Mouse (Mus musculus): Measurements from ENCODE around the gene Foxn3. TPM values are rescaled to one million over a fixed set of nuclear protein-coding genes. Genes with fewer than 3 reads are reported as not detected.

Foxn3 gene
- polyA plus RNA-seq, 1 experiment from 2014 or later, result 81.4 TPM

- Histone ChIP-seq H3K9me3 (ENCODE audit: control insufficient read depth, low read length) (no peaks in the 10 kb centered on the region; the same call in 1 of the 2 replicates), H3K27me3 (ENCODE audit: control insufficient read depth, insufficient read depth, low read length) (no peaks in the 10 kb centered on the region), H3K4me3 (replicated peaks; ENCODE audit: low read depth, low read length) (no peak overlapping the region), H3K4me1 (ENCODE audit: control insufficient read depth, insufficient read depth, low read length) (peaks cover 2% of the 10 kb centered on the region; the same call in 1 of the 2 replicates), H3K27ac (replicated peaks; ENCODE audit: low read depth, low read length) (no peak overlapping the region), H3K4me2 (ENCODE audit: low read length) (no peak overlapping the region), H3K9ac (replicated peaks; ENCODE audit: low read length) (no peak overlapping the region), H3K36me3 (ENCODE audit: control insufficient read depth, insufficient read depth, low read length) (no peaks in the 10 kb centered on the region)
- 92% methylated on average over 6 of the region's 6 CpGs for WGBS
- ATAC-seq (ENCODE audit: low FRiP score, low TSS enrichment), result no peak
- DNase-seq, result no peak
Observed at GRCm38 (mm10) chr12:99169925-99170324, 393.5 kb downstream of the Foxn3 start.

- DNase-seq (no peak), ATAC-seq (ENCODE audit: low FRiP score, low TSS enrichment) (no peak)
- WGBS, result 96% methylated on average over 6 of the region's 6 CpGs
- no peak overlapping the region for H3K4me2 ChIP-seq (ENCODE audit: low read length)
- H3K36me3 ChIP-seq (ENCODE audit: control insufficient read depth, insufficient read depth, low read length), result no peaks in the 10 kb centered on the region
- no peaks in the 10 kb centered on the region for H3K9me3 ChIP-seq (ENCODE audit: control insufficient read depth, low read length)
- H3K4me3 ChIP-seq (replicated peaks; ENCODE audit: low read depth, low read length), result no peak overlapping the region
- H3K9ac ChIP-seq (replicated peaks; ENCODE audit: low read length), result no peak overlapping the region
- no peaks in the 10 kb centered on the region; the same call in 1 of the 2 replicates for H3K4me1 ChIP-seq (ENCODE audit: control insufficient read depth, insufficient read depth, low read length)
- H3K27me3 ChIP-seq (ENCODE audit: control insufficient read depth, insufficient read depth, low read length), result no peaks in the 10 kb centered on the region
- H3K27ac ChIP-seq (replicated peaks; ENCODE audit: low read depth, low read length), result no peak overlapping the region
Observed at GRCm38 (mm10) chr12:99166091-99166490, 397.3 kb downstream of the Foxn3 start.

GRCm38 (mm10) chr12:99163342-99163682 lies 400.1 kb downstream of the Foxn3 start:
- no peak overlapping the region for H3K4me2 ChIP-seq (ENCODE audit: low read length)
- H3K27me3 ChIP-seq (ENCODE audit: control insufficient read depth, insufficient read depth, low read length), result no peaks in the 10 kb centered on the region
- WGBS, result 18% methylated on average over 9 of the region's 9 CpGs
- no peak overlapping the region for H3K4me3 ChIP-seq (replicated peaks; ENCODE audit: low read depth, low read length)
- DNase-seq (peak; percentile 71), ATAC-seq (ENCODE audit: low FRiP score, low TSS enrichment) (peak; percentile 31; the same call in 1 of the 2 replicates)
- H3K36me3 ChIP-seq (ENCODE audit: control insufficient read depth, insufficient read depth, low read length), result no peaks in the 10 kb centered on the region
- no peaks in the 10 kb centered on the region; the same call in 1 of the 2 replicates for H3K9me3 ChIP-seq (ENCODE audit: control insufficient read depth, low read length)
- H3K27ac ChIP-seq (replicated peaks; ENCODE audit: low read depth, low read length), result peak overlapping the region; percentile 54; the same call in 1 of the 2 replicates
- no peaks in the 10 kb centered on the region; the same call in 1 of the 2 replicates for H3K4me1 ChIP-seq (ENCODE audit: control insufficient read depth, insufficient read depth, low read length)
- H3K9ac ChIP-seq (replicated peaks; ENCODE audit: low read length), result no peak overlapping the region

GRCm38 (mm10) chr12:99162639-99163341 lies 400.6 kb downstream of the Foxn3 start:
- no peaks in the 10 kb centered on the region; the same call in 1 of the 2 replicates for H3K4me1 ChIP-seq (ENCODE audit: control insufficient read depth, insufficient read depth, low read length)
- ATAC-seq (ENCODE audit: low FRiP score, low TSS enrichment) (peak; percentile 44; the same call in 1 of the 2 replicates), DNase-seq (peak; percentile 27)
- H3K9ac ChIP-seq (replicated peaks; ENCODE audit: low read length), result no peak overlapping the region
- peak overlapping the region; percentile 54; the same call in 1 of the 2 replicates for H3K27ac ChIP-seq (replicated peaks; ENCODE audit: low read depth, low read length)
- H3K27me3 ChIP-seq (ENCODE audit: control insufficient read depth, insufficient read depth, low read length), result no peaks in the 10 kb centered on the region
- no peak overlapping the region for H3K4me3 ChIP-seq (replicated peaks; ENCODE audit: low read depth, low read length)
- no peaks in the 10 kb centered on the region for H3K36me3 ChIP-seq (ENCODE audit: control insufficient read depth, insufficient read depth, low read length)
- H3K4me2 ChIP-seq (ENCODE audit: low read length), result no peak overlapping the region
- WGBS, result 59% methylated on average over 12 of the region's 12 CpGs
- no peaks in the 10 kb centered on the region; the same call in 1 of the 2 replicates for H3K9me3 ChIP-seq (ENCODE audit: control insufficient read depth, low read length)

GRCm38 (mm10) chr12:99162188-99162587 lies 401.2 kb downstream of the Foxn3 start:
- Histone ChIP-seq H3K4me1 (ENCODE audit: control insufficient read depth, insufficient read depth, low read length) (no peaks in the 10 kb centered on the region; the same call in 1 of the 2 replicates), H3K27ac (replicated peaks; ENCODE audit: low read depth, low read length) (no peak overlapping the region), H3K9me3 (ENCODE audit: control insufficient read depth, low read length) (no peaks in the 10 kb centered on the region; the same call in 1 of the 2 replicates), H3K9ac (replicated peaks; ENCODE audit: low read length) (no peak overlapping the region), H3K36me3 (ENCODE audit: control insufficient read depth, insufficient read depth, low read length) (no peaks in the 10 kb centered on the region), H3K4me3 (replicated peaks; ENCODE audit: low read depth, low read length) (no peak overlapping the region), H3K4me2 (ENCODE audit: low read length) (no peak overlapping the region), H3K27me3 (ENCODE audit: control insufficient read depth, insufficient read depth, low read length) (no peaks in the 10 kb centered on the region)
- ATAC-seq (ENCODE audit: low FRiP score, low TSS enrichment), result peak; percentile 62; the same call in 1 of the 2 replicates
- peak; percentile 68 for DNase-seq
- WGBS, result 70% methylated on average over 10 of the region's 10 CpGs

GRCm38 (mm10) chr12:99160061-99160460 lies 403.3 kb downstream of the Foxn3 start:
- Histone ChIP-seq H3K4me1 (ENCODE audit: control insufficient read depth, insufficient read depth, low read length) (no peaks in the 10 kb centered on the region; the same call in 1 of the 2 replicates), H3K4me3 (replicated peaks; ENCODE audit: low read depth, low read length) (no peak overlapping the region), H3K27me3 (ENCODE audit: control insufficient read depth, insufficient read depth, low read length) (no peaks in the 10 kb centered on the region), H3K9me3 (ENCODE audit: control insufficient read depth, low read length) (no peaks in the 10 kb centered on the region; the same call in 1 of the 2 replicates), H3K36me3 (ENCODE audit: control insufficient read depth, insufficient read depth, low read length) (no peaks in the 10 kb centered on the region), H3K4me2 (ENCODE audit: low read length) (no peak overlapping the region), H3K9ac (replicated peaks; ENCODE audit: low read length) (no peak overlapping the region), H3K27ac (replicated peaks; ENCODE audit: low read depth, low read length) (no peak overlapping the region)
- ATAC-seq (ENCODE audit: low FRiP score, low TSS enrichment), result no peak
- DNase-seq, result no peak
- 96% methylated on average over 8 of the region's 8 CpGs for WGBS

GRCm38 (mm10) chr12:99155904-99156303 lies 407.5 kb downstream of the Foxn3 start:
- 0 out of 2 replicates have a peak, but pooled peaks cover 5% of the 10 kb centered on the region for H3K4me1 ChIP-seq (ENCODE audit: control insufficient read depth, insufficient read depth, low read length)
- no peaks in the 10 kb centered on the region for H3K36me3 ChIP-seq (ENCODE audit: control insufficient read depth, insufficient read depth, low read length)
- DNase-seq (no peak), ATAC-seq (ENCODE audit: low FRiP score, low TSS enrichment) (no peak)
- no peak overlapping the region for H3K27ac ChIP-seq (replicated peaks; ENCODE audit: low read depth, low read length)
- no peak overlapping the region for H3K4me2 ChIP-seq (ENCODE audit: low read length)
- H3K4me3 ChIP-seq (replicated peaks; ENCODE audit: low read depth, low read length), result no peak overlapping the region
- no peaks in the 10 kb centered on the region; the same call in 1 of the 2 replicates for H3K9me3 ChIP-seq (ENCODE audit: control insufficient read depth, low read length)
- WGBS, result 87% methylated on average over 5 of the region's 5 CpGs
- no peak overlapping the region for H3K9ac ChIP-seq (replicated peaks; ENCODE audit: low read length)
- H3K27me3 ChIP-seq (ENCODE audit: control insufficient read depth, insufficient read depth, low read length), result no peaks in the 10 kb centered on the region

GRCm38 (mm10) chr12:99154230-99154629 lies 409.2 kb downstream of the Foxn3 start:
- H3K27ac ChIP-seq (replicated peaks; ENCODE audit: low read depth, low read length), result no peak overlapping the region
- DNase-seq (no peak), ATAC-seq (ENCODE audit: low FRiP score, low TSS enrichment) (no peak)
- H3K27me3 ChIP-seq (ENCODE audit: control insufficient read depth, insufficient read depth, low read length), result no peaks in the 10 kb centered on the region
- no peaks in the 10 kb centered on the region; the same call in 1 of the 2 replicates for H3K9me3 ChIP-seq (ENCODE audit: control insufficient read depth, low read length)
- H3K4me2 ChIP-seq (ENCODE audit: low read length), result no peak overlapping the region
- no peak overlapping the region for H3K9ac ChIP-seq (replicated peaks; ENCODE audit: low read length)
- H3K36me3 ChIP-seq (ENCODE audit: control insufficient read depth, insufficient read depth, low read length), result no peaks in the 10 kb centered on the region
- 0 out of 2 replicates have a peak, but pooled peaks cover 5% of the 10 kb centered on the region for H3K4me1 ChIP-seq (ENCODE audit: control insufficient read depth, insufficient read depth, low read length)
- H3K4me3 ChIP-seq (replicated peaks; ENCODE audit: low read depth, low read length), result no peak overlapping the region
- 79% methylated on average over 7 of the region's 7 CpGs for WGBS

Measured in midbrain, embryonic 14.5 days (tissue).